Mouse (Mus musculus) limb, embryonic 12.5 days (tissue): ENCODE results near the gene Mog. TPM values are rescaled to one million over a fixed set of nuclear protein-coding genes. Genes with fewer than 3 reads are reported as not detected.

Experiments used
- ATAC-seq: fragments of 200-750 bp; cut with Nextera tagmentation; 2 replicates; pipeline ENCODE4 v1.8.0; 2017; ENCODE audit warnings: low read depth, moderate TSS enrichment; ENCODE audit not compliant: insufficient number of reproducible peaks, insufficient read depth, low FRiP score, low TSS enrichment
- H3K27ac ChIP-seq: fragments of 300-500 bp; sonication (generic); 2 replicates; pipeline ENCODE4 v1.5.1; 2016; ENCODE audit warnings: mild to moderate bottlenecking, moderate library complexity
- H3K27me3 ChIP-seq: fragments of 300-500 bp; sonication (generic); 2 replicates; pipeline ENCODE4 v1.6.1; 2016; ENCODE audit warnings: mild to moderate bottlenecking, moderate library complexity
- H3K36me3 ChIP-seq: fragments of 300-500 bp; sonication (generic); 2 replicates; pipeline ENCODE4 v1.6.1; 2016; ENCODE audit warnings: mild to moderate bottlenecking, moderate library complexity
- H3K4me1 ChIP-seq: fragments of 300-500 bp; sonication (generic); replicated peaks from 2 replicates; pipeline ENCODE4 v1.6.1; 2016
- H3K4me2 ChIP-seq: fragments of 300-500 bp; sonication (generic); 2 replicates; pipeline ENCODE4 v1.6.1; 2016; ENCODE audit warnings: mild to moderate bottlenecking, moderate library complexity
- H3K4me3 ChIP-seq: fragments of 300-500 bp; sonication (generic); replicated peaks from 2 replicates; pipeline ENCODE4 v1.5.1; 2016; ENCODE audit warnings: mild to moderate bottlenecking
- H3K9ac ChIP-seq: fragments of 300-500 bp; sonication (generic); replicated peaks from 2 replicates; pipeline ENCODE4 v1.6.1; 2016; ENCODE audit warnings: mild to moderate bottlenecking, moderate library complexity
- H3K9me3 ChIP-seq: fragments of 300-500 bp; sonication (generic); 2 replicates; pipeline ENCODE4 v1.6.1; 2016; ENCODE audit warnings: mild to moderate bottlenecking, moderate library complexity
- WGBS: fragments of 180-500 bp; shearing (Covaris S2); methylation state at CpG from one replicate; pipeline ENCODE4 v1.1.7; 2016; 5-methylcytosine and 5-hydroxymethylcytosine counted together
- polyA plus RNA-seq: library from polyadenylated mRNA; unstranded; fragments of >200 nt; fragmentation: Nextera tagmentation; extraction: Ambion mirVana; gene quantifications from 2 replicates; pipeline ENCODE4 v1.2.1, GENCODE M21; 2016

Gene Mog
- polyA plus RNA-seq, 1 experiment from 2014 or later, result not detected

GRCm38 (mm10) chr17:37056957-37057356 lies 33.8 kb upstream of the Mog start:
- Histone ChIP-seq H3K9me3 (no peaks in the 10 kb centered on the region), H3K4me1 (no peaks in the 10 kb centered on the region), H3K27ac (no peak overlapping the region), H3K4me2 (no peak overlapping the region), H3K9ac (no peak overlapping the region), H3K36me3 (peaks cover 85% of the 10 kb centered on the region), H3K27me3 (no peaks in the 10 kb centered on the region), H3K4me3 (no peak overlapping the region)
- no peak for ATAC-seq
- WGBS, result 90% methylated on average over 6 of the region's 6 CpGs

- peak overlapping the region; percentile 69; the same call in 1 of the 2 replicates for H3K4me3 ChIP-seq
- 60% methylated on average over 4 of the region's 4 CpGs for WGBS
- H3K9ac ChIP-seq, result no peak overlapping the region
- no peak for ATAC-seq
- H3K9me3 ChIP-seq, result no peaks in the 10 kb centered on the region
- H3K4me1 ChIP-seq, result peaks cover 35% of the 10 kb centered on the region
- H3K4me2 ChIP-seq, result peak overlapping the region; percentile 91
- H3K27me3 ChIP-seq, result peaks cover 12% of the 10 kb centered on the region
- no peak overlapping the region for H3K27ac ChIP-seq
- peaks cover 37% of the 10 kb centered on the region for H3K36me3 ChIP-seq
Observed at GRCm38 (mm10) chr17:37051745-37052144, 28.5 kb upstream of the Mog start.

GRCm38 (mm10) chr17:37050876-37051275 lies 27.7 kb upstream of the Mog start:
- WGBS, result 2% methylated on average over 27 of the region's 27 CpGs
- no peak overlapping the region for H3K27ac ChIP-seq
- peak overlapping the region; percentile 69 for H3K4me3 ChIP-seq
- H3K9me3 ChIP-seq, result no peaks in the 10 kb centered on the region
- peaks cover 28% of the 10 kb centered on the region for H3K36me3 ChIP-seq
- H3K27me3 ChIP-seq, result peaks cover 12% of the 10 kb centered on the region
- no peak; the same call in 1 of the 2 replicates for ATAC-seq
- peak overlapping the region; percentile 91 for H3K4me2 ChIP-seq
- H3K9ac ChIP-seq, result peak overlapping the region; percentile 79
- H3K4me1 ChIP-seq, result peaks cover 38% of the 10 kb centered on the region

- peaks cover 38% of the 10 kb centered on the region for H3K4me1 ChIP-seq
- H3K36me3 ChIP-seq, result peaks cover 23% of the 10 kb centered on the region
- 1% methylated on average over 21 of the region's 22 CpGs for WGBS
Observed at GRCm38 (mm10) chr17:37050399-37050798, 27.2 kb upstream of the Mog start.

GRCm38 (mm10) chr17:37049570-37050310 lies 26.5 kb upstream of the Mog start:
- Histone ChIP-seq H3K27ac (no peak overlapping the region), H3K36me3 (peaks cover 16% of the 10 kb centered on the region), H3K4me1 (peaks cover 43% of the 10 kb centered on the region), H3K9ac (peak overlapping the region; percentile 79; the same call in 1 of the 2 replicates), H3K4me3 (peak overlapping the region; percentile 69), H3K27me3 (peaks cover 12% of the 10 kb centered on the region), H3K9me3 (no peaks in the 10 kb centered on the region), H3K4me2 (peak overlapping the region; percentile 91)
- WGBS, result 2% methylated on average over 39 of the region's 39 CpGs
- ATAC-seq, result peak; percentile 5; the same call in 1 of the 2 replicates

More at GRCm38 (mm10) chr17:37050399-37050798, 27.2 kb upstream of the Mog start:
- Histone ChIP-seq H3K4me3 (peak overlapping the region; percentile 69), H3K9ac (peak overlapping the region; percentile 79), H3K9me3 (no peaks in the 10 kb centered on the region), H3K27ac (no peak overlapping the region), H3K27me3 (peaks cover 12% of the 10 kb centered on the region), H3K4me2 (peak overlapping the region; percentile 91)
- ATAC-seq, result peak; percentile 26

- Histone ChIP-seq H3K4me3 (no peak overlapping the region), H3K27ac (no peak overlapping the region), H3K36me3 (peaks cover 3% of the 10 kb centered on the region; the same call in 1 of the 2 replicates), H3K4me2 (no peak overlapping the region), H3K4me1 (peaks cover 43% of the 10 kb centered on the region), H3K27me3 (peaks cover 12% of the 10 kb centered on the region), H3K9ac (no peak overlapping the region), H3K9me3 (no peaks in the 10 kb centered on the region)
- no peak for ATAC-seq
- 68% methylated on average over 7 of the region's 7 CpGs for WGBS
Observed at GRCm38 (mm10) chr17:37048383-37048782, 25.2 kb upstream of the Mog start.

- Histone ChIP-seq H3K4me1 (peaks cover 43% of the 10 kb centered on the region), H3K4me3 (no peak overlapping the region), H3K9me3 (no peaks in the 10 kb centered on the region), H3K9ac (no peak overlapping the region), H3K36me3 (no peaks in the 10 kb centered on the region), H3K27ac (no peak overlapping the region), H3K4me2 (no peak overlapping the region), H3K27me3 (peaks cover 12% of the 10 kb centered on the region)
- no peak for ATAC-seq
- WGBS, result 32% methylated on average over 3 of the region's 3 CpGs
Observed at GRCm38 (mm10) chr17:37047981-37048380, 24.8 kb upstream of the Mog start.

GRCm38 (mm10) chr17:37047332-37047976 lies 24.3 kb upstream of the Mog start:
- Histone ChIP-seq H3K36me3 (no peaks in the 10 kb centered on the region), H3K27ac (no peak overlapping the region), H3K9ac (peak overlapping the region; percentile 96; the same call in 1 of the 2 replicates), H3K4me1 (peaks cover 43% of the 10 kb centered on the region), H3K9me3 (no peaks in the 10 kb centered on the region), H3K4me2 (peak overlapping the region; percentile 91), H3K27me3 (peaks cover 12% of the 10 kb centered on the region), H3K4me3 (peak overlapping the region; percentile 82)
- 16% methylated on average over 19 of the region's 19 CpGs for WGBS
- no peak for ATAC-seq

- Histone ChIP-seq H3K9ac (peak overlapping the region; percentile 96), H3K4me2 (peak overlapping the region; percentile 91), H3K27me3 (peaks cover 12% of the 10 kb centered on the region), H3K27ac (peak overlapping the region; percentile 88), H3K9me3 (no peaks in the 10 kb centered on the region), H3K4me3 (peak overlapping the region; percentile 82), H3K4me1 (peaks cover 43% of the 10 kb centered on the region), H3K36me3 (no peaks in the 10 kb centered on the region)
- WGBS, result under 1% methylated on average over 52 of the region's 58 CpGs
- peak; percentile 59 for ATAC-seq
Observed at GRCm38 (mm10) chr17:37046312-37047112, 23.3 kb upstream of the Mog start.

- WGBS, result under 1% methylated on average over 53 of the region's 55 CpGs
Observed at GRCm38 (mm10) chr17:37045611-37046311, 22.6 kb upstream of the Mog start, which contains the start of gene Gabbr1. Gene Gabbr1 (plus strand): TSS chr17:37045966.

More at GRCm38 (mm10) chr17:37045611-37046311, 22.6 kb upstream of the Mog start, which contains the start of gene Gabbr1:
- peaks cover 12% of the 10 kb centered on the region for H3K27me3 ChIP-seq
- H3K36me3 ChIP-seq, result no peaks in the 10 kb centered on the region
- ATAC-seq, result peak; percentile 61
- H3K4me2 ChIP-seq, result peak within 1 kb of the TSS; percentile 91
- H3K4me1 ChIP-seq, result peaks cover 35% of the 10 kb centered on the region
- H3K27ac ChIP-seq, result peak within 1 kb of the TSS; percentile 88
- no peaks in the 10 kb centered on the region for H3K9me3 ChIP-seq
- H3K9ac ChIP-seq, result peak within 1 kb of the TSS; percentile 96
- H3K4me3 ChIP-seq, result peak within 1 kb of the TSS; percentile 82
